Mouse (Mus musculus) lung, adult 2 months (tissue): ENCODE results near the gene Glg1. TPM values are rescaled to one million over a fixed set of nuclear protein-coding genes. Genes with fewer than 3 reads are reported as not detected.
"Not testable (repeated sequence)": the region's sequence is repeated elsewhere in the genome, so short reads cannot be mapped to it uniquely, and the experiment has no call there.

ENCODE experiments used
- DNase-seq: peaks from one replicate; pipeline ENCODE4 v3.0.0; 2022
- H3K4me1 ChIP-seq: fragments of 200-500 bp; 2 replicates; pipeline ENCODE4 v1.6.1; 2011; ENCODE audit warnings: low read length; ENCODE audit not compliant: control insufficient read depth, insufficient read depth
- H3K4me3 ChIP-seq: fragments of 200-500 bp; replicated peaks from 2 replicates; pipeline ENCODE3; 2011; ENCODE audit warnings: low read depth, mild to moderate bottlenecking, control low read depth, low read length; ENCODE audit errors: extremely low read depth
- CTCF ChIP-seq: fragments of 200-500 bp; IDR thresholded peaks from 2 replicates; pipeline ENCODE4 v1.5.1; 2011; ENCODE audit warnings: mild to moderate bottlenecking, low read length, control low read depth; ENCODE audit not compliant: insufficient read depth
- POLR2A ChIP-seq: fragments of 200-500 bp; IDR thresholded peaks from 2 replicates; pipeline ENCODE4 v1.6.1; 2011; ENCODE audit warnings: low read depth, mild to moderate bottlenecking, control low read depth, low read length, borderline replicate concordance; ENCODE audit errors: extremely low read depth
- WGBS: fragments of 180-500 bp; shearing (Covaris S2); methylation state at CpG from one replicate; pipeline ENCODE4 v1.1.7; 2018; 5-methylcytosine and 5-hydroxymethylcytosine counted together
- polyA plus RNA-seq: library from polyadenylated mRNA; depleted of rRNA; stranded (reverse); fragments of >200 nt; gene quantifications from 2 replicates; pipeline ENCODE4 v1.2.3, GENCODE M21; 2012

Glg1 gene
- polyA plus RNA-seq, 1 experiment, result 44.7 TPM

DNA sequence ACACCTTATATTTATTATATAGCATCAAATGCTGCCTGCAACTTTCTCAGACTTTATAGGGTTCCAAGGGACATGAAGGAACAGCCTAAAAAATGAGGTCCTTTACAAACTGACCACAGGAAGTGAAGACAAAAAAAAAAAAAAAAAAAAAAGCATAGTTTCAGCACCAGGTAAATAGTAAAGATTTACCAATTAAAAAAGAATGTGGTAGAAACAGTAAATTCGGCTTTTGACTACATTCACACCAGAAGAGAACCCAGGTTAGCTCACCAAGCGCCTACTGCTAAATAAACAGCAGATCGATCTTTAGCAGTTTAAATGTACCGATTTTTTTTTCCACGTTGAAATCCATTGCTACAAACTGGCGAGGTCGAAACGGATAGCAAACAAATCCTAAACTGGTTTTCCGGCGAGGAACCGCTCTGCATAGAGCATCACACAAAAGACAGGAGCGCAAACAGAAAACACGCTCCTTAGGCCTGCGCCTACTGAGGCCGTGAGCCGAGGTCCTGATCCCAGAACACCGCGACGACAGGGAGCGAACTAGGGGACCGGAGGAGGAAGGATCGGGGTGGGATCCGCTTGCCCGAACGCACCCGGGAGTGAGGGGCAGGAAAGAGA lies 896 bp downstream of the Glg1 start:
- TF ChIP-seq CTCF (no peak), POLR2A (no peak)
- Histone ChIP-seq H3K4me1 (peaks cover 4% of the 10 kb centered on the region; the same call in 1 of the 2 replicates), H3K4me3 (peak overlapping the region; percentile 97)
- DNase-seq, result no peak
- 1% methylated on average over 26 of the region's 26 CpGs for WGBS

DNA sequence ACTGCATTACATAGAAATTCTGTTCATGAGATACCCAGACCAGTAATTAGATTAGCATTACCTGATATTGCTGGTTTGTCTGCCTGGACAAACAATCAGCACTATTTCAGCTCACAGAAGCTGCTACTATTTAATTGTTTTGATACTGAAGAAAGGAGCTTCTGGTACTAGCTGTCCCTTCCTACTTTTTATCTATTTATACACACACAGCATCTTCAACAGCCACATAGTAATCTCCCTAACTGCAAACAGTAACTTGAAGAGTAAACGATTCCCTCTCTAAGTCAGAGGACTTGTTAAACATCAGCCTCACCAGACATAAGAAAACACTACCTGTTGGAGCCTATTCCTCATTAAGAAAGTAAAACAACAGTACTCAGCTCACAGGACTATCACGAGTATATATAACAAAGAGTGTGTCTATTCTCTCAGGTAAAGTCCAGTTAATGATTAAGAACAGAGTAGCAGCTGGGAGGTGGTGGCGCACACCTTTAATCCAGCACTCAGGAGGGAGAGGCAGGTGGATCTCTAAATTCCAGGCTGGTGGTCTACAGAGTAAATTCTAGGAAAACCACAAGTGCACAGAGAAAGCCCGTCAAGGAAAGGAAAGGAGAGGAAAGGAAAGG lies 6.4 kb downstream of the Glg1 start:
- 68% methylated on average over 4 of the region's 4 CpGs for WGBS
- Histone ChIP-seq H3K4me3 (no peak overlapping the region), H3K4me1 (peaks cover 2% of the 10 kb centered on the region; the same call in 1 of the 2 replicates)
- DNase-seq, result no peak
- TF ChIP-seq POLR2A, result no peak
- TF ChIP-seq CTCF, result no peak

DNA sequence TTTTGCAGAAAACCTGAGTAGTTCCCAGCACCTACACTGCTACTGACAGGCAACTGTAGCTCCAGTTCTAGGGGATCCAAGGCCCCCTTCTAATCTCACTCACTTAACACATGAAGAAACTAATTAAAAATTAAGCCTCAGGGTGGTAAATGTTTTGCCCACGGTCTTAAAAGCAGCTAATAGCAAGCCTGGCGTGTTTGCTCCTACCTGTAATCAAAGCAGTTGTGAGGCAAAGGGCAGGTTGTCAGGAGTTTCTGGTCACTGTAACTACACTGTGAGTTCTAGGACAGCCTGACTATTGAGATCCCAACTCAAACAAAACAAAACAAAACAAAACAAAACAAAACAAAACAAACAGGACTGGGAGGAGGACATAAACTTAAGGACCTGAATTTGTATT lies 8.9 kb downstream of the Glg1 start:
- no peak for DNase-seq
- H3K4me1 ChIP-seq, result peaks cover 3% of the 10 kb centered on the region
- no peak overlapping the region for H3K4me3 ChIP-seq
- no peak for TF ChIP-seq POLR2A
- no peak for TF ChIP-seq CTCF
- WGBS, result 80% methylated on average over 2 of the region's 2 CpGs

DNA sequence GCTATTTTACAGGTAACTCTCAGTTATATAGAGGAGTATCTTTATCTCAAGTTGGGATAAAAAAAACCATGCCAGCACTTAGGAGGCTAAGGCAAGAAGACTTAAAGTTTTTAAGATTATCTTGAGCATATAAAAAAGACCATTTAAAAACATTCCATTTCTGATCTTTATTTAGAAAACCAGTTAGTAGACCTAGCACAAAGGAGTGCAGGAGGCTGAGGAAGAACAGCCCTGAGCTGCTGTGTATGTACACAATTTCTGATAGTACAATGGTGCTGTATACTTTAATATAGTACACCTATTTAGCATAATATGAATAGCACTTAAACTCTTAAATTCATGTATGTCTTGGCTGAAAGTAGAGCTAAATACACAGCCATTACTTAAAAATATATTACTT lies 10.9 kb downstream of the Glg1 start:
- no peak for TF ChIP-seq CTCF
- TF ChIP-seq POLR2A, result no peak
- DNase-seq, result no peak
- peaks cover 3% of the 10 kb centered on the region for H3K4me1 ChIP-seq
- H3K4me3 ChIP-seq, result no peak overlapping the region

DNA sequence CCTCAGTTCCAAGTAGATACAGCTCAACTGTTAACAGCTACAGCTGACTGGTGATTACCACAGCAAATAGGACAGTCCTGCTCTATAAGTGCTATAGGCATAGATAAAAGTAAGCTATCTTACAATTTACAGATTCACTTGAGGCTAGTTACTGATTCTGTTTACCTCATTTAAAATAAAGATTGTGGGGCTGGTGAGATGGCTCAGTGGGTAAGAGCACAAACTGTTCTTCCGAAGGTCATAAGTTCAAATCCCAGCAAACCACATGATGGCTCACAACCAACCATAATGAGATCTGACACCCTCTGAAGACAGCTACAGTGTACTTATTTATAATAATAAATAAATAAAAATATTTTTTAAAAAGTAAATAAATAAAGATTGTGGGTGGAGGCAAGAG lies 12.2 kb downstream of the Glg1 start:
- 97% methylated on average over 1 of the region's 1 CpGs for WGBS
- H3K4me1 ChIP-seq, H3K4me3 ChIP-seq, DNase-seq: not testable (repeated sequence)

DNA sequence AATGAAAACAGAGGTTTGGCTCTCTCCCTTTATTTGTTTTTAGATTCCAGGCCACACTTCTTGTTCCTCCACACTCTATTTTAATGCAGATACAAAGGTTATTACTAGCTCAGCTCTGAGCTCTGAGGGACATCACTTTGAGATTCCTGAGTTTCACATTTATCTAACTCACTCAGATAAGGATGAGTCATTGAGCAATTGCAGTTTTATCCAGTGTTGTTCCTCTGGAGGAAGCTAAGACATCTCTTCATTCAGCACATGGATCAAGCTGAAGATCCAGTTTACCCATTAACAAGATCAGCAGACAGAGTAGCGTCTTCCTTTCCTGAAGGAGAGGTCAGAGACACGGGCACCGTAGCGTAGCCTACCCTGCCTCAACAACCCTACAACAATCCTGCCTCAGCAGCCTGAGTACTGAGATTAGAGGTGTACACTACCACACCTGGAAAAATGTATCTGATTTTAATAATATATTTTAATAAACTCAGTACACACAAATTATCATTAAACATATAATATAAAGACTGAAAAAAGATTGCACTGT lies 12.7 kb downstream of the Glg1 start:
- DNase-seq, result no peak
- TF ChIP-seq CTCF, result no peak
- no peak for TF ChIP-seq POLR2A
- Histone ChIP-seq H3K4me3 (no peak overlapping the region), H3K4me1 (peaks cover 3% of the 10 kb centered on the region)
- WGBS, result 63% methylated on average over 4 of the region's 4 CpGs

DNA sequence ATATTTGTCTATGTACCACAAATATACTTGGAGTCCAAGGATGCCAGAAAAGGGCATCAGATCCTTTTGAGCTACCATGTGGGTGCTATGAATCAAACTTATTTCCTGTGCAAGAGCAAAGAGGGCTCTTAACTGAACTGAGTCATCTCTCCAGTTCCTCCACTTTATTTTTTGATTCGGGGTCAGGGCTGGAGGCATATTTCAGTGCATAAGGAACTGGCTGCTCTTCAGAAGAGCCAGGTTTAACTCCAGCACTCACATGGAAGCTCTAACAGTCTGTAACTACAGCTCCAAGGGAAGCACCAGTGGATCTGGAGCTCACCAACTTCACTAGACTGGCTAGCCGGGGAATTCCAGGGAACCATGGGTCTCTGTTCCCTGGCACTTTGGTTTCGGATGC lies 21.7 kb downstream of the Glg1 start:
- WGBS, result 67% methylated on average over 3 of the region's 3 CpGs
- DNase-seq, result no peak
- Histone ChIP-seq H3K4me3 (no peak overlapping the region), H3K4me1 (peaks cover 5% of the 10 kb centered on the region; the same call in 1 of the 2 replicates)
- no peak for TF ChIP-seq POLR2A
- TF ChIP-seq CTCF, result no peak

DNA sequence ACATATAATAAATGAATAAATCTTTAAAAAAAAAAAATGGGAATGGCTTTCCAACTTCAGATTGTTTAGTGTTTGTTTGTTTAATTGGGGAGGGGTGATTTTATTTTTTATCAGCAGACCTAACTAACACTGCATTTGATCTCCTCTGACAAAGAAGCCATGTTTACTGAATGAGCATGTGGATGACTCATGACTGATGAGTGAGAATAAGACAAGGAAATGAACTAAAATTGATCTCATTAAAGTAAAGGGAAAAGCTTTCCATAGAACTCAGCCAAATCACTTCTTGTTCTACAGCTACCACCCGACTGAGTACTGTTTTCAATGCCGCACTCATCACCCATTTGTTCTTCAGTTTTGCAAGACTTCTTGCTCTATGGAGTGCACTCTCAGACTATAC lies 25.3 kb downstream of the Glg1 start:
- H3K4me3 ChIP-seq, result no peak overlapping the region
- TF ChIP-seq POLR2A (no peak), CTCF (no peak)
- 85% methylated on average over 2 of the region's 2 CpGs for WGBS
- peaks cover 5% of the 10 kb centered on the region; the same call in 1 of the 2 replicates for H3K4me1 ChIP-seq
- DNase-seq, result no peak

DNA sequence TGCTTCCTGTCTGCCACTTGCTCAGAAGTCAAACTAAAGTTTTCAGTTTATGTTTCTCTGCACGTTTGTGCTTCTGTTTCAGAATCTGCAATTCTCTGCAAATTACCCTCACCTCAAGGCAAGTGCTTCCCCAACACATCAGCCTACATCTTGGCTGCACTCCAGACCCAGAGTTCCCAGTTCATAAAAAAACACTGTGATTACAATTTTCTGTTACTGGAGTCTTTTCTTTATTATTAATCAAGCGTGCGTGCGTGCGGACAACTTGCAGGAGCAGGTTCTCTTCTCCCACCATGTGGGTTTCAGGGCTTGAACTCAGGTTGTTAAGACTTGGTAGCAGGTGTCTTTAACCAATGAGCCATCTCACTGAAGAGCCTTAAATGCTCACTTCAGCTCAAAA lies 34.9 kb downstream of the Glg1 start:
- 53% methylated on average over 5 of the region's 5 CpGs for WGBS
- Histone ChIP-seq H3K4me1 (no peaks in the 10 kb centered on the region; the same call in 1 of the 2 replicates), H3K4me3 (no peak overlapping the region)
- TF ChIP-seq CTCF, result no peak
- TF ChIP-seq POLR2A, result no peak
- no peak for DNase-seq

DNA sequence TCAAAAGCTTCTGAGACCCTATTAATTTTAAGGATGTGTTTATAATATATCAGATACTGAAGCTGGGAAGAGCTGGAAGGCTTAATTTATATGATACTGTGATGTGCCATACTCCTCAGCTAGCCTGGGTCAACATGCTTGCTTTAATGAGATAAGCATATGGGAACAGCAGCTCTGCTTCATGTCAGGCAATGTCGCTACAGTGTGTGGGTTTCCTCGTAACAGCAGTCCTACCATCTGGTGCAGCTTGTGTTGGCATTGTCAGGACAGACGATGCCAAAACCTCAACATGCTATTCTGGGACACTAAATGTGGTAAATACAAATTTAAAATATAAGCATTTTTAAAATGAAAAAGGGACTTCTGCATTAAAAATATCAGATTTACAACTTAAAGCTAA lies 40.9 kb downstream of the Glg1 start:
- no peaks in the 10 kb centered on the region for H3K4me1 ChIP-seq
- no peak for DNase-seq
- no peak for TF ChIP-seq POLR2A
- WGBS, result 80% methylated on average over 3 of the region's 3 CpGs
- no peak overlapping the region for H3K4me3 ChIP-seq
